Mouse (Mus musculus) heart, adult 2 months (tissue): ENCODE measurements around the gene Mrpl47. TPM values are rescaled to one million over a fixed set of nuclear protein-coding genes. Genes with fewer than 3 reads are reported as not detected.
"Not testable (repeated sequence)": the region's sequence is repeated elsewhere in the genome, so short reads cannot be mapped to it uniquely, and the experiment has no call there.

Experiments used
- DNase-seq, 2 experiments: peaks; one replicate each; pipeline ENCODE4 v3.0.0; 2021
- H3K27ac ChIP-seq: fragments of 200-600 bp; 2 replicates; pipeline ENCODE4 v1.8.1; 2022
- H3K27me3 ChIP-seq: fragments of 200-500 bp; 2 replicates; pipeline ENCODE4 v1.6.1; 2012; ENCODE audit warnings: mild to moderate bottlenecking, low read length, inconsistent platforms, mixed read lengths; ENCODE audit not compliant: control insufficient read depth, insufficient read depth
- H3K36me3 ChIP-seq: fragments of 200-500 bp; 2 replicates; pipeline ENCODE4 v1.6.1; 2012; ENCODE audit warnings: low read length, inconsistent platforms; ENCODE audit not compliant: control insufficient read depth, insufficient read depth
- H3K4me1 ChIP-seq: fragments of 200-500 bp; 2 replicates; pipeline ENCODE4 v1.6.1; 2011; ENCODE audit warnings: low read length; ENCODE audit not compliant: control insufficient read depth, insufficient read depth
- H3K4me3 ChIP-seq: fragments of 200-600 bp; 2 replicates; pipeline ENCODE4 v1.8.1; 2022
- H3K79me2 ChIP-seq: fragments of 200-500 bp; replicated peaks from 2 replicates; pipeline ENCODE4 v1.6.1; 2012; ENCODE audit warnings: mild to moderate bottlenecking, inconsistent platforms, low read length, moderate library complexity, mixed read lengths; ENCODE audit not compliant: control insufficient read depth, insufficient read depth
- H3K9ac ChIP-seq: fragments of 200-500 bp; 2 replicates; pipeline ENCODE4 v1.6.1; 2012; ENCODE audit warnings: low read depth, mild to moderate bottlenecking, control low read depth, inconsistent platforms, low read length, mixed read lengths
- CTCF ChIP-seq: fragments of 200-600 bp; IDR thresholded peaks from 2 replicates; pipeline ENCODE4 v1.8.1; 2022; ENCODE audit warnings: antibody characterized with exemption, mild to moderate bottlenecking, moderate library complexity
- EP300 ChIP-seq: fragments of 200-500 bp; IDR thresholded peaks from 2 replicates; pipeline ENCODE4 v1.6.1; 2011; ENCODE audit warnings: low read depth, low read length, control low read depth; ENCODE audit not compliant: insufficient read depth
- POLR2A ChIP-seq: fragments of 200-500 bp; IDR thresholded peaks from 2 replicates; pipeline ENCODE4 v1.6.1; 2011; ENCODE audit warnings: mild to moderate bottlenecking, low read depth, low read length, control low read depth; ENCODE audit not compliant: insufficient read depth
- WGBS: fragments of 180-500 bp; shearing (Covaris S2); methylation state at CpG from one replicate; pipeline ENCODE4 v1.1.7; 2018; 5-methylcytosine and 5-hydroxymethylcytosine counted together
- intact Hi-C: fragments of 180-260 bp; cut with DNase I; formaldehyde crosslinking; loops from one replicate; pipeline ENCODE4 v1.15.1; 2025
- polyA plus RNA-seq: library from polyadenylated mRNA; depleted of rRNA; stranded (reverse); fragments of >200 nt; gene quantifications from 2 replicates; pipeline ENCODE4 v1.2.3, GENCODE M21; 2012
- total RNA-seq, 2 experiments: library from RNA; stranded (reverse); gene quantifications; 2 replicates each; pipeline ENCODE4 v1.2.3; 2021

The Mrpl47 gene
- total and polyA plus RNA-seq, 3 experiments, result 4.8 to 44.8 (median 39.3) TPM

DNA sequence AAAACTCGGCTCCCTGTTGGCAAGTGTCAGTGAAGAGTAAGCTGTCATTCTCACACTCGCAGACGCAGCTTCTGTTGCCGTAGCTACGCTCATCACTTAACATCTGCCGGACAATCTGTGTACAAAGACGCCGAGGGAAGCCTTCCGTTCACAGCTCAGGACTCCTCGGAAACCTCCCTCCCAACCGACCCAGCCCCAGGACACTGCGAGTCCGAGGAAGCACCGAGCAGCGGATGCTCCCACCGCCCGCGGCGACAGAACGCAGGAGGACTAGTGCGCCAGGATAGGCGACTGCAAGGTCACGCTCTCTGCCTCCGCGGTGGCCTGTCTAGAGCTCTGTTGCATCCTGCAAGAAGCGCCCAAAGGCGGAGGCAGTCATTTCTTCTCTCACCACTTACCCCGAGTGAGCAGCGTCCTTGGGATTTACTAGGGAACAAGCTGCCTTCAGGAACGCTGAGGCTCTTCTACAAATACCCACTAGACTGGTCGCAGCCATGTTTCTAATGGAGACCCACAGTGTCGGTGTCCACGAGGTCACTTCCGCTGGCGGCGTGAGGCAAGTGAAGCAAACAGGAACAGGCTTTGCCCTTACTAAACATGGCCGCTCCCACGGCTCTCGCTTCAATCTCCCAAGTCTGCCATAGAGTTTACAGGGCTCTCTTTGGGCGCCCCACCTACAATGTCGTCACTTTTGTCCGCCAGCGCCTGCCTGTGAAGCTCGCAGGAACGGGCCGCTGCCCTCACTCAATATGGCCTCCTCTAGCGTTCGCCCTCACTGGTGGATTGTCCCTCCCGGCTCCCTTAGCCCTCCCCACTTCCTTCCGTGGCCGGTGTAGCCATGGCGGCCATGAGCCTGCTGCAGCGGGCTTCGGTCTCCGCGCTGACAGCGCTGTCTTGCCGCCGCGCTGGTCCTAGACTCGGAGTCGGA, 897 bp downstream of the Mrpl47 start, which contains the start of gene Ndufb5:
Ndufb5 (plus strand) TSS at position 747 of the 928 bp plus-strand sequence.
- Histone ChIP-seq H3K4me3 (peak within 1 kb of the TSS; percentile 91), H3K27me3 (no peaks in the 10 kb centered on the region), H3K9ac (peak within 1 kb of the TSS; percentile 86), H3K4me1 (peaks cover 7% of the 10 kb centered on the region), H3K36me3 (peaks cover 13% of the 10 kb centered on the region), H3K79me2 (peaks cover 3% of the 10 kb centered on the region; the same call in 1 of the 2 replicates), H3K27ac (peak within 1 kb of the TSS; percentile 94)
- intact Hi-C loops, result loop anchor here (1.0 to 5.0 kb wide), 2 partner anchors 28 to 171 kb away; no protein-coding TSS in a partner anchor
- peak; percentile 98 to 99 for DNase-seq
- TF ChIP-seq CTCF (no peak), POLR2A (peak; percentile 83), EP300 (peak; percentile 79)
- under 1% methylated on average over 62 of the region's 62 CpGs for WGBS

DNA sequence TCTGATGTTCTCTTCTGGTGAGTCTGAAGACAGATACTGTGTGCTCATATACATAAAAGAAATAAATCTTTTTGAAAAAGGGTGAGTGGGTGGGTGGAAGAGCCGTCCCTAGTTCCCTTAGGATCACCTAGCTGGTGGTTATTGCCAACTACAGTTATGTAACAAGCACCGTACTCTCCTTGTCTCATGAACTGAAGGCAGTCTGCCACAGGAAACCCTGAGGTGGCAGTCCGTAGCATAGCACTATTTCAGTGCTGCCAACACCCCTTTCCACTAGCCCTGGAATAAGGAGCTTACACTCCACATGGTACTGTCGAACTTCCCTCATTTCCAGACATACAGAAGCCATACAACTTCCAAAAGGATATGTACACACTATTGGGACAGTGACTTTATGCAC, 9.5 kb downstream of the Mrpl47 start:
- intact Hi-C loops, result no loop called here

GRCm38 (mm10) chr3:32725951-32726350, 11.5 kb downstream of the Mrpl47 start:
- TF ChIP-seq EP300 (no peak), POLR2A (no peak), CTCF (no peak)
- H3K9ac ChIP-seq, result no peak overlapping the region
- WGBS, result 88% methylated on average over 5 of the region's 5 CpGs
- H3K27me3 ChIP-seq, result no peaks in the 10 kb centered on the region
- no peak for DNase-seq
- no peak overlapping the region for H3K4me3 ChIP-seq
- no peaks in the 10 kb centered on the region; the same call in 1 of the 2 replicates for H3K36me3 ChIP-seq
- no peaks in the 10 kb centered on the region for H3K79me2 ChIP-seq
- no peaks in the 10 kb centered on the region for H3K4me1 ChIP-seq
- no peak overlapping the region for H3K27ac ChIP-seq
- intact Hi-C loops, result no loop called here

More for the DNA sequence above, 9.5 kb downstream of the Mrpl47 start:
- WGBS, result 55% methylated on average over 4 of the region's 4 CpGs
- Histone ChIP-seq H3K27ac (no peak overlapping the region), H3K36me3 (no peaks in the 10 kb centered on the region; the same call in 1 of the 2 replicates), H3K9ac (no peak overlapping the region), H3K27me3 (no peaks in the 10 kb centered on the region), H3K4me3 (no peak overlapping the region), H3K79me2 (no peaks in the 10 kb centered on the region), H3K4me1 (no peaks in the 10 kb centered on the region)
- TF ChIP-seq EP300, result no peak
- no peak for TF ChIP-seq POLR2A
- TF ChIP-seq CTCF, result no peak
- no peak for DNase-seq

GRCm38 (mm10) chr3:32724191-32724590, 13.2 kb downstream of the Mrpl47 start:
- Histone ChIP-seq H3K9ac (no peak overlapping the region), H3K36me3 (no peaks in the 10 kb centered on the region; the same call in 1 of the 2 replicates), H3K79me2 (no peaks in the 10 kb centered on the region; the same call in 1 of the 2 replicates), H3K4me1 (no peaks in the 10 kb centered on the region), H3K27me3 (no peaks in the 10 kb centered on the region), H3K27ac (no peak overlapping the region), H3K4me3 (no peak overlapping the region)
- TF ChIP-seq EP300 (no peak), CTCF (no peak), POLR2A (no peak)
- intact Hi-C loops, result no loop called here
- 96% methylated on average over 7 of the region's 7 CpGs for WGBS
- no peak for DNase-seq

GRCm38 (mm10) chr3:32718271-32718670, 19.1 kb downstream of the Mrpl47 start:
- no peak overlapping the region for H3K4me3 ChIP-seq
- intact Hi-C loops, result no loop called here
- H3K36me3 ChIP-seq, result peaks cover 3% of the 10 kb centered on the region; the same call in 1 of the 2 replicates
- WGBS, result 90% methylated on average over 5 of the region's 5 CpGs
- no peak for DNase-seq
- no peaks in the 10 kb centered on the region for H3K4me1 ChIP-seq
- H3K9ac ChIP-seq, result no peak overlapping the region
- no peak for TF ChIP-seq EP300
- TF ChIP-seq CTCF, result no peak
- TF ChIP-seq POLR2A, result no peak
- no peaks in the 10 kb centered on the region for H3K27me3 ChIP-seq
- no peak overlapping the region for H3K27ac ChIP-seq
- no peaks in the 10 kb centered on the region; the same call in 1 of the 2 replicates for H3K79me2 ChIP-seq

DNA sequence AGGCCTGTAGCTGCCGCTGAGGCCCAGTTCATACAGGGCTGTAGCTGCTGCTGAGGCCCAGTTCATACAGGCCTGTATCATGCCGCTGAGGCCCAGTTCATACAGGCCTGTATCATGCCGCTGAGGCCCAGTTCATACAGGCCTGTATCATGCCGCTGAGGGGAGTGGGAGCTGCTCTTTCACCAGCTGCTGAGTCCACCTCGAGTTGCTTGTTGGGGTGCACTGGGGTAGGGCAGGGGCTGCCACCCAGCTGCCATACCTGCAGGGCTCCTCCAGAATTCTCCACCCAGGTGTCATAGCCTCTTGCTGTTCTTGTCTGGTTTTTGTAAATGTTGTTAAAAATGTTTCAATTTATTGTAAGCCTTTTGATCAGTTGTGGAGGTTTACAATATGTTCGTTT, 20.0 kb downstream of the Mrpl47 start:
- H3K4me1 ChIP-seq, H3K9ac ChIP-seq, H3K79me2 ChIP-seq, H3K4me3 ChIP-seq, H3K36me3 ChIP-seq, intact Hi-C loops, DNase-seq, H3K27me3 ChIP-seq, H3K27ac ChIP-seq: not testable (repeated sequence)
- 95% methylated on average over 6 of the region's 6 CpGs for WGBS
